Mouse (Mus musculus) heart, adult 9 months (tissue): ENCODE measurements around the gene Utrn.

Experiments
- DNase-seq, 2 experiments: peaks; one replicate each; pipeline ENCODE4 v3.0.0; 2022; ENCODE audit warnings: low spot score in 2 of 2

The Utrn gene

DNA sequence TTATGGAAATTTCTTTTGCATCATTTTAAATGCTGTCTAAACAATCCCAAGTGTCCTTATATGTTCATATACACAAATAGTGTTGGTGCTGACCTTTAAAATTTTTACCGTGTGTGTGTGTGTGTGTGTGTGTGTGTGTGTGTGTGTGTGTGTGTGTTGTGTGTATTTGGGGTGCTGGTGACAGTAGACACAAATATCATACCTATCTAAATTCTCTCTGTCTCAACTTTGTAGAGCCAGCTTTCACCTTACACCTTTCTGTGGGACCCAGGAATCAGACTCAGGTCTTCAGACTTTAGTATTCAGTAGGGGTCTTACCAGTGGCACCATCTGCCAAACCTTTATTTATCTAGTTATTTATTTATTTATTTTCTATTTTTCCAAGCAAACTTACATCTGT is 681 bp upstream of the Utrn start:
- DNase-seq = no peak

DNA sequence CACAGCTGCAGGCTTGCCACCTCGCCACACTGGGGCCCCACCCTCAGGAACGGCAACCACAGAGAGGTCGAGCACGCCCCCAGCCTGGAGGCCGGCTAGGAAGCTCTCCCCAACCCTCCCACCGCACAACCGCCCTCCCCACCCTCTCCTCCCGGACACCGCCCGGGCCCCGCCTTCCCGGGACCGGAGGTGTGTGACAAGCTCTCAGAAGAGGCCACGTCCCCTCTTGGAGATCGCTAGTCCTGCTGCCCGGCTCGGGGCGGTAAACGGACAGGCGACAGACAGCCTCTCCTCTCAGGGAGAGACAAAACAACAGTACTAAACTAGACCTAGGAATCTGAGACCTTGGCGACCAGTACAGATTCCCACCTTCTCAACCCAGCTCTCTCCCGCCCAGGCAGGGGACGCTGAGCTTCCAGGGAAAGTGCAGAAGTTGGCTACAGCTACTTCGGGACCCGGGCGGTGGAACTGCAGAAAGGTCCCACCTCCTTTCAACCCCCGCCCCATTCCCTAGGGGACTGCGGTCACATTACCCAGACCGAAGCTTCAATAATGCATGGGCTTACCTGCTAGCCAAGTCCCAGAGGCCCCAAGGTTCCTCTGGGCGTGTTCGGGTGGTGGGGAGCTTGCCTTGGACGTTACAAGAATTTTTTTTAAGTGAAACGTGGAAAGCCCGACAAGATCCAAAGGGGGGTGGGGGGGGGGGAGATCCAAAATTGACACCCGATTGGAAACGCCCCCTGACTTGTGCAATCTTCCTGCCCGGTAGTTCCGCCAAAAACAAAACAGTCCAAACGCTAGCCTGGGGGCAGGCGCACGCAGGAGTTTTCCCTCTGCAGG is 756 bp downstream of the Utrn start:
- peak; percentile 76 to 78 for DNase-seq

DNA sequence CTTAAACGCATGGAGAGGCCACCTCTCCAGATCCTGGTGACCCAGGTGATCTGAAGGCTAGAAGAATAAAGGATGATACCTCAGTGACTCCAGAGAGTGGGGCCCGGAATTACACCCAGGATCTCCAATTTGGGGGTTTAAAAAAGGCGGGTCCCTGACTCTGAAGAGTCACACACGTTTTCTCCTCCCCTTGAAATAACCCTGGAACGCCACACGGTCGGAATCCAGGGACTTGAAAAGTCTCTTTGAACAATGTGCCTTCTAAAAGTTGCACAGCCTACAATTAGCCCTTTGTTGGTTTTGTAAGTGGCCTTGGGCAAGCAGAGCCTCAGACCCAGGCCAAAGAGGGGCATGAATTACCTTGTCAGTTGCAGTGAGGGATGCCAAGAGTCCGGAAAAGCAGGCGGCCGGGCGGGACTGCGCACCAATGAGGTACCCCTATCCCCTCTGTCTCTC is 1.4 kb downstream of the Utrn start:
- DNase-seq = no peak

DNA sequence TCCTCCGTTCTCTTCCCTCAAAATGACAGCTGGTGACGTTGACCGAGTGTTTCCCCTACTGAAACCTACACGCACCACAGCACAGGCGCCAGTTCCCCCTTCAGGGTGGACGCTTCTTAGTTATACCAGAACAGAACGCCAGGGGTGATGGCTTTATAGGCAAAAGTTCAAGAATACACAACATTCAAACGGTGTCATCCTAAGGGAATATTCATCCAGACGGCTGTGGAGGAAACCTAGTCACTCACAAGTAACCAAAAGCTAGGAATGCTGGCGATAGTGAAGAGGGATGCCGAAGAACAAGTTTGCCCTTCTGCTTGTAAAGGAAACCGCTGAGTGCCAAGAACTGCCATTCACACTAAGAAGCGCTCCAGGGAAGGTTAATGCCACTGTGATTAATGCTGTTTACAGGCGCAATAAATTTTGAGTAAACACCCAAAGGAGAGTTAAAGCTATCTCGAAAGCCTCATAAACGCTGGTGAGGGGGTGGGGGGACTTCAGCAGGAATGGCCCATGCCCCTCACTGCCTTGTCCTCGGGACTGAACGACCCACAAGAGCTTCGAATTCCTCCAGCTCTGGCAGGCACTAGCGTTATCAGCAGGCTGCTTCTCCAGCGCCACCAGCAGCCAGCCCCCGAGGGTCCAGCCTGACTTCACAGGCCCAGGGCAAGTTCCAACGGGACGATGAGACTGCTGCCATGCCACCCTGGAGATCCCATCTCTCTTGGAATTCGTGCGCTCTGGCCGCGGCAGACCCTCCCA is 2.0 kb downstream of the Utrn start:
- peak in 1 of 2 experiments; percentile 42 for DNase-seq

DNA sequence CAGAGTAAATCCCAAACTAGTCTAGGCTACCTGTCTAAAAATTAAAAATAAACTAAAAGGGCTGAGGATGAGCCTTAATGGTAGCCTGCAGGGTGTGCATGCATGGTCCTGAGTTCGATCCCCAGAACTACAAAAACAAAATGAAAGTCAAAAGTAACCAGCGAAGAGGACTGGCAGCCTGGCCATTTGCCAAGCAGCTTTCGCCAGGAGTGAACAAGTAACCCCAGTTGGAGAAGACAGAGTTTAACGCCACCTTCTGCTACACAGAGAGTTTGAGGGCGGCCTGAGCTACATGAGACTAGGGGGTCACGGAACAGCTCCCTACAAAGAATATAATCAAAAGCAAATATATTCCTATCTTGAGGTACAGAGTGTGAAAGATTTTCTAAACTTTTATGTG is 4.0 kb downstream of the Utrn start:
- DNase-seq = no peak

DNA sequence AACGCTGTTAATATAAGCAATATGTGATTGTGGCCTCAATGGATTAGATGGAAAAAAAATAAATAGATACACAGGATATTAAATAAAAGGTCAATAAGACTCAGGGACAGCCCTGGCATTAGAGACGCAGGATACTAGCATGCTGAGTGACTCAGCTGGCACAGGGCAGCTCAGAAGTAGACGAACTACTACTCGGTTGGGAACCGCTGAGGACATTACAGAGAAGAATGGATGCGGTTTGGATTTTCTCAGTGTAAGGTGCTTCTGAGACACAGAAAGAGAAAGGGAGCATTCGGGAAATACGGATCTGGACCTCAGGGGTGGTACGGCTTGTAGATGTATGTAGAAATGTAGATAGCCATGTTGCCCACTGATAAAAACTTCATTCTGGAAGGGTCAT is 5.6 kb downstream of the Utrn start:
- DNase-seq = no peak

DNA sequence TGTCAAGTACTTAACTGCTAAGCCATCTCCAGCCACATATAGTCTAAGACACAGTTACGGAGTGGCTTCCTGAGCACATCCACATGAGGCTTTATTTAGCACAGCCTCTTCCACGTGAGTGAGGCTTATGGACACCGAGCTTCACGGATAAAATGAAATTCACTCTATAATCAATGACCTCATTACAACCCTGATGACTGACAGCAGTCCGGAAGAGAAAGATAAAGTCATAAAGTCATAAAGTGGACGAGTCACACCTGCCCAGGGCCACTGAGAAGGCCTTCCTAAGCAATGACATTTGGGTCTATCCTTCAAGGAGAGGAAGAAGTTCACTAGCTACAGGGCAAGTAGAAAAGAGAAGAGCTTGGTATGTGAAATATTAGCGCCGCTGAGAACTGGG is 7.1 kb downstream of the Utrn start:
- DNase-seq = no peak

DNA sequence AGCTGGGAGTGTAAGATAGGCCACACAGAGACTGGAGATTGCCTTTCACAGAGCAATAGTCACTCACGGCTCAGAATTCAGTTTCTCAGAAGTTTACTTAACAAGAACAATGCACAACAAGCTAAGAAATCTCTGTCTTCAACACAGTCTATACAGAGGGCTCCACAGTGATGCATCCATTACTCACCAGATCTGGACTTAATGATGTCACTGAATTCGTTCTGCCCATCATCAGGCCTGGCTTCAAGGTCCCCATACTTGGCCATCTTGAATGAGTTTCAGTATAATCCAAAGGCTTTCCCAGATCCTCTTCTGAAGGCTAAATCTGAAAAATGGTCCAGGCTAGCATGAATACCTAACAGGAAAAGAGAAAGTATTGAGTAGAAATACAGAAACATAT is 7.8 kb downstream of the Utrn start:
- no peak for DNase-seq

DNA sequence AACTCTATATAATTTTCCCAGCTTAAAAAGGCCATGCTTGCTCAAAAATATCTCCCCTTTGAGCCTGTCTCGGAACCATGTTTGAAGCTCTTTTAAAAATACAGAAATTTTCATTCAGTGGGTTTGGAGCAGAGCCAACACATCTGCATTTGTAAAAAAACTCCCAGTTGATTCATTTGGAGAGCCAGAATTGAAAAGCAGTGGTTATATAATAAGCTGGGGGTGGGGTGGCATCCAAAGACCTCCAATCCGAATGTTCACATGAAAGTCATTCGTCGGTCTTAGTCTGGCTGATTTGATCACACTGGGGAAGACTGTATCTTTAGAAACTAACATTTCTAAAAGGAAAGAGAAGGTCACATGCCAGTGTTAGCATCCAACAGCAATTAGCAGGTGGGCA is 8.4 kb downstream of the Utrn start:
- no peak for DNase-seq

DNA sequence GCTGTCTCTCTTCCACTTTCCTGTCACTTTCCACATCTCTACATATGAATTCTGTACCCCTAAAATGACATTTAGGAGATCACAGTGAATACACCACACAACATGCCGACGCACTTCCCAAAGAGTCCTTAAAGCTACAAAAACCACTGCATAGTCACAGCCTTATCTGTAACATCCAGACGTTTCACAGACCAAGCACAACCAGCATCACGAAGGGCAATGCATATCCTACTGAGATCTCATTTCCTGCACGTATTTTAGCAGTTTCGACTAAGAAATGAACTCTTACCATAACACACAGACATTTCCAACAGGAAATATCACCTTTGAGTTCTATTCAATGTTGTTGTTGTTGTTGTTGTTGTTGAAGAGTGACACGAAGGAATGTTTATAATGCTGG is 8.8 kb downstream of the Utrn start:
- no peak for DNase-seq

DNA sequence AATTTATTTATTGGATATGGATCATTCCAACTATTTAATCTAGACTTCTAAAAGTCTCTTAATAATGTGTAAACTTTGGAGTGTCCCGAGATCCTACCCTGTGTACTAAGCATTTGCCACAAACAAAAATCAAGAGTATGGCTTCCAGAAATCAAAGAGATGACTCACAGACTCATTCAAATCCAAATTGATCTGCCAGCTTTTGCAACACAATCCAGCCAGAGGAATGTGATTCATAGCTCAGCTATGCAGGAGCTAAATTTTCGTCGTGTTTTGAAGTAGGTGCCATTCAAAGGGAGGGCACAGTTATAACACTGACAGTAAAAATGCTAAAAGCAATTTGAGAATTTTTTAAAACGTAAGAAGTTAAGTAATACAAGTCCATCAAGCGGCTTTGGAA is 11.1 kb downstream of the Utrn start:
- DNase-seq = no peak

DNA sequence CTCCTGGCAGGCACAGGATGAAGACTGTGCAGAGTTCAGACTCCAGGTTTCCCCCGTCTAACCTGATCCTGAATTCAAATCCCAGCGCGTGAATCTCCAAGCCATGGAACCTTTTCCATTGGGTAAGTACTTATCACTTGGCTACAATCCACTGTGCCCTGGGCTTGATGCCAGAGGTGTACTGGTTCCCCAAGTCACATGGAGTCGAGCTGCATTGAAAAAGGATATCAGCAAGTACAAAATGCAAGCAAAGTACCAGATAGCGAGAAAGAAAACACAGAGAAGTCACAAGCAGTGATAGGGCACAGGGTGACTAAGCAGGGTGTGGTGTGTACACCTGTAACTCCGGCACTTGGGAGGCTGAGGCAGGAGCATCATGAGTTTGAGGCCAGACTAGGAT is 14.9 kb downstream of the Utrn start:
- DNase-seq = peak; percentile 37 to 66

DNA sequence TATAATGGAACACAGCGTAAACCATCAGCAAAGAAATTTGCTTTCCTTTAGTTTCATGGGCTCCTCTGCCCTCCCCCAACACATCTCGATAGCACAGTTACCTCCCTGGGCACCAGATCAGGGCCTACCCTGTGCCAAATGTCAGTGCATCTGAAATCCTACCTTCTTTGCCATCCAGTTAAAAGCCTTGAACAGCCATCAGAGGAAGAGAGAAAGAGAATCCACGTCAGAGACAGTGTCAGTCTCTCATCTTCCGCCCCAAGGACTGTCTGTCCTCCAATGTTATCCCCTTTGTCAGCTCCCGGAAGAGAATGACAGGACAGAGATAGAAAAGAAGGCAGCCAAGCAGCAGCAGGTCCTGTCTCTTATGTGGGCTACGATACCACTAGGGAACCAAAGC is 15.4 kb downstream of the Utrn start:
- DNase-seq = no peak

DNA sequence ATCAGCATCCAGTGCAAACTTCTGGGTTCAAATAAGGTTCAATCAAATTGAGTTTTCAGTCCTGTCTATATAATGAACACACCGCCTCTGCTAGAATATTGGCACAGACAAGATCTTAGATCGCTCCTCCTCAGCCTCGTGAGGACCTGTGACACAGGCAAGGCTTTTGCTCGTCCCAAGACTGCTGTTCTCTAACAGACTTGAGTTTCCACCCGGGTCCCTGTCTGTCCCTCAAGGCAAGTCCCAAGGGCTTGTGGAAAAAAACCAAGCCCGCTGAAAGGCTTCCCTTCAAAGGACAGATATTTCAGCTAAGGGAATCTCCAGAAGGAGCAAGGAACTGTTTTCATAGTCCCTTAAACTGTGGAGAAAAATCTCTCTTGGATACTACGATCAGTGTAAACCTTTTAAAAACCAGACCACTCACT is 16.0 kb downstream of the Utrn start:
- peak; percentile 21 to 29 for DNase-seq

DNA sequence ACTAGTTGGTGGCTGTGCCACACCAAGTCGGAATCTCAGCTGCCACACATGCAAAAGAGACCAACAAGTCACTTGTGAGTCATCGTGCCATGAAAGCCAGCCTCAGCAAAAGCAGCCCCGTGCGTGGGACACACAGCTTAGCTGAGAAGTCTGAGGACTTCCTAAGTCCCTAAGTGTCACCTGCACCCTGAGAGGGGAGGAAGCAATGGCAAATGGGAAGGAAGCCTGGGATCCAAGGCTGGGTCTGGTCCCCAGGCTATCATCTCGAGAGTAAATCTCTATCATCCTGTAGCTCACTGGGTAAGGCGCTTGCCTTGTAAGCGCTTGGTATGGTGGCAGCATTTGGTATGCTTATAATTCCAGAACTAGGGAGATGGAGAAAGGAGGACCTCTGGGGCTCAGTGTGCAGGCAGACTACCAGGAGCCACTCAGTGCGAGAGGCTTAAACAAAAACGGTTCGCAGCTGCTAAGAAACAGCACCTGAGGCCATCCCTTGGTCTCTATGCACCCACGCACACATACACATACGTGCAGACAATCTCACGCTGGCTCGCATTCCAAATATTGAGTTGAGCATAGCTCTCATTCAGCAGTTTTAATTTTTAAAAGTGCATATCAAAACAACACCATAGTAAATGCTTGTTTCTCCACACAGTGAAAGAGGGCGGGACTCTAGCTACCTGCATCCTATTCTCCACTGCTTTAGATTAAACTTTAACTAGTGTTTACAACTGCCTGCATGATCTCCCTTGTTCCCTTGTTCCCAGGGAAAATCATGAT is 16.6 kb downstream of the Utrn start:
- no peak for DNase-seq

DNA sequence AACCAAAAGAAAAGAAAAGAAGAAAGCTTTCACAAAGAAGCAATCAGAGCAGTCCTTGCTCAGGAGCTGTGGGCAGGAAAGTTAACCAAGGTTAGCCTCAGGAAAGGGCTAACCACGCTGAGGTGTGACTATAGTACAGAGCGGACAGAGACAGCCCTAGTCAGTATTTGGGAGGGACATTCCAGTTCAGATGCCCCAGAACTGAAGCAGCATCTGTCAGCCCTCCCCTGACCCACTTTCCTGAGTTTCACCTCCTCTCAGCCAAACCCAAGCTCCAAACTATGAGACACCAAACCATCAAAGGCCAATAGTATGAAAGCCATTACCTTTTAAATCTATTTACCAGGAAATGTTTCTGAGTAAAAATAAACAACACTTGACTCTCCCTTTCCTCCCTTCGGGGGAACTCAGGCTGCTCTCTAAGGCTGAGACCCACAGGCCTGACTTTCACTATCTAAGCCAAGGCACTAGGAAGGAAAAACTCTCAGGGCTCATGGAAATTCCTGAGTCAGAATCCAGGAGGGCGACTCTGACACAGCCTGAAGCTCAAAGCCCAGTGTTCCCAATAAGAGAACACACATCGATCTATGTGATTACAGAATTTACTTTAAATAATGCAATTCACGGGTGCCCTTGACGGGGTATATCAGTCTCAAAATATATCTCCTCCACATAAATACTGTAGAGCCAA is 18.2 kb downstream of the Utrn start:
- no peak for DNase-seq

DNA sequence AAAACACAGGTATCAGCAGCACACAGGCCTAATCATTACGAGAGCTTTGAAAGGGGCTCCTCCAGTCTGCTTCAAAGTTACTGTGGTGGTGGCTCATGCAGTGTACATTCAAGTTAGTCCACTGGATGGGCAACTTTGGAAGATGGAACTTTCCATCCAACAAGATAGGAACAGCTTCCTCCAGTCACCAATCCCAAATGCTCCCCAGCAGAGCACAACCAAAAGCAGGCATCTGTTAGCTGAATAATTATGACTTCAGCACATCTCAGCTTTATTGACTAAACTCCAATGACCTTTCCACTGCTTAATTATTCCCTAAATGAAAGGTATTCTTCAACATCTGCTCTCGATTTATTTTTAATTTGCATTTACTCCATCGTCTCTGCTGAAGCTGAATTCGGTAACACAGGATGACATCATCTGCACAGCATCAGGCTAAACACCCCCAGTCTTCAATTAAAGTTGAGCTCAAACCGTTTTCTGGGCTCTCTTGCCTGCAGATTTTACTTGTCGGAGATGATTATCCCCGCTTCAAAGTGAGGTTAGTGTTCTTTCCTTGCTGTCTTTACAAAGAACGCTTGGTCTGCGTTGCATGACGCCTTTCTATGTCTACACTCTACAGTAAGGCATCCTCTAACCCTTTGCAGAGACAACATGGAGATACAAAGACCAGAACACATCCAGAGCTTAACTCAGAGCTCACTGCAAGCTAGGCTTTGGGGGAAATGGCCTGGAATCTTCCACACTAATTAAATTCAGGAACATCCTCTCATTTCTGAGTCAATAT is 20.6 kb downstream of the Utrn start:
- DNase-seq = no peak

DNA sequence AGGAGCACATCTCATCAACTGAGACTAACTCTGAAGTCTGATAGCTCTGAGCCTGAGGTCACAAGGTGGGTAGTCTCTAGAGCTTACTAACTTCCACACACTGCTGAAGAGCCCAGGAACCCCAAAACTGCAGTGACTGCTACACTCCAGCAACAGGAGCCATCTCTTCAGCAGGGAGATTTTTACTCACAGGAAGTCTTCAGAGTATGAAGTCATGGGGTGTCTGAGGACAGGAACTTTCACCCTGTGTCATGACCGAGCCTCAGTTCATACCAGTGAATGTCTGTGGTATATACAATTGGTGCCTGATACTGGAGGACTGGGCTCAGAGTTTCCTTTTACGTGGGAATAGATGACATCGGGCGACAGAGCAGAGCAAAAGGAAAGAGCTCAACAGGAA is 26.6 kb downstream of the Utrn start:
- no peak for DNase-seq

DNA sequence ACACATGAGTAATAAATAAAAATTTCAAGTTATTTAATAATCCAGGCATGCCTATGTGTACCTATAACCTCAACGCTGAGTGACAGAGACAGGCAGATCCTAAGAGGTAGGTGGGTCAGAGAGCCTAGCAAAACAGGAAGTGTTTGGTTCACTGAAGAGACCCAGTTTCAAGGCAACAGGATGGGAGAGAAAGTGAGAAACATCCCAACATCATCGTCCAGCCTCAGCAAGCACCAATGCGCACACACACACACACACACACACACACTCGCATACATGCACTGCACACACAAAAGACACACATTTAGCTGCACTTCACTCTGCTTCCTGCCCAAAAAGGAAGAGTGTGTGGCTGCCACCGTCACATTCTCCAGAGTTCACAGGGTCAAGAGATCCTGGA is 27.7 kb downstream of the Utrn start:
- DNase-seq = no peak

DNA sequence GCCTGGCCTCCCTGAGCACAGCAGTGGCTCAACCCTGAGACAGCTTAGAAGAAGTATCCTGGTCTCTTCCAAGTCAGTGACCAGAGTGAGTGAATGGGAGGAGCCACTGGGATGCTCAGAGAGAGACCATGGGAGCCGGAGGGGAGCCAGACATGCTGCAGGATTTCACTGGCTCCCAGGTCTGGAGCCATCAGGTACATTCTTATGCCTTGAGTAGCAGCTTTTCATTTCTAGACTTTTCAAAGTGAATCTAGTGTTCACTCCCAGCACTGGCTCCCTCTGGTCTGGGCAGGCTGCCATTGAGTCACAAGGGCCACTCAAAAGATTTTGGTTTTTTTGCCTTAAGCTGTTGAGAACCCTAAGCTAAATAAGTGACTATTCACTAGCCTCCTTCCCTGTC is 31.5 kb downstream of the Utrn start:
- DNase-seq = no peak
